Mouse (Mus musculus): Measurements from ENCODE around the gene Uts2r.

DNA sequence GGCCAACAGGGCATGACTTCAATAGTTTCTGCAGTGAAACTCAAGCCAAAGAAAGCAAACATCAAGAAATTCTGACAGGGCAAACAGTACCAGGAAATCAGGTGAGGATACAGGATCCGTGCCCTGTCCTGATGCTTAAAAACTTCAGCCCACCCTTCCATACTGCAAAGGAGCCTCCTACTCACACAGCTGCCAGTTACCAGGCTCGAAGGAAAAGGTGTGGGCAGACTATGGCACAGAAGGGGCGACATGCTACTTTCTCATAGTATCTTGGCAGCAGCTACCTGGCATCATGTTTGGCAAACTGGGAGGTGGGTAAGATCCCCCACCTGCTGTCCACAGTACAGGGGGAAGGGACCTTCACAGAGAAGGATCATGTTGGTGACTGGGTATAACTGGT, 33.3 kb downstream of the Uts2r start:
- TF ChIP-seq CHD2 (IDR thresholded peaks at IDR 0.05; ENCODE audit: low read depth, low read length), result no peak
- TF ChIP-seq MAFK (IDR thresholded peaks at IDR 0.05; ENCODE audit: insufficient read depth, low read depth, low read length), result no peak
- no peak for TF ChIP-seq ZC3H11A (IDR thresholded peaks at IDR 0.05; ENCODE audit: borderline replicate concordance, low read depth, low read length)

Data from ES-E14 (cell line).